Mouse (Mus musculus): ENCODE measurements around the gene Ksr1. TPM values are rescaled to one million over a fixed set of nuclear protein-coding genes. Genes with fewer than 3 reads are reported as not detected.

The Ksr1 gene
- total RNA-seq, 4 experiments from 2014 or later = 5.9 to 8.2 (median 6.5) TPM

- no peak for DNase-seq (ENCODE audit: low spot score)
Measured at GRCm38 (mm10) chr11:79045231-79045630, 101.0 kb downstream of the Ksr1 start.

- DNase-seq (ENCODE audit: low spot score) = no peak
Measured at GRCm38 (mm10) chr11:79044798-79045197, 101.4 kb downstream of the Ksr1 start.

GRCm38 (mm10) chr11:79041908-79042430 is 104.2 kb downstream of the Ksr1 start:
- no peak for DNase-seq (ENCODE audit: low spot score)

GRCm38 (mm10) chr11:79039488-79039887 is 106.7 kb downstream of the Ksr1 start:
- DNase-seq (ENCODE audit: low spot score) = peak; percentile 61

- no peak for DNase-seq (ENCODE audit: low spot score)
Measured at GRCm38 (mm10) chr11:79037555-79037954, 108.7 kb downstream of the Ksr1 start.

- DNase-seq (ENCODE audit: low spot score) = no peak
Measured at GRCm38 (mm10) chr11:79036324-79036723, 109.9 kb downstream of the Ksr1 start.

- DNase-seq (ENCODE audit: low spot score) = no peak
Measured at GRCm38 (mm10) chr11:79033636-79034035, 112.6 kb downstream of the Ksr1 start.

- no peak for DNase-seq (ENCODE audit: low spot score)
Measured at GRCm38 (mm10) chr11:79033021-79033420, 113.2 kb downstream of the Ksr1 start.

- DNase-seq (ENCODE audit: low spot score) = no peak
Measured at GRCm38 (mm10) chr11:79031452-79031746, 114.8 kb downstream of the Ksr1 start.

- peak; percentile 88 for DNase-seq (ENCODE audit: low spot score)
Measured at GRCm38 (mm10) chr11:79030570-79031451, 115.4 kb downstream of the Ksr1 start.

- DNase-seq (ENCODE audit: low spot score) = no peak
Measured at GRCm38 (mm10) chr11:79023751-79024150, 122.5 kb downstream of the Ksr1 start.

- no peak for DNase-seq (ENCODE audit: low spot score)
Measured at GRCm38 (mm10) chr11:79023342-79023741, 122.9 kb downstream of the Ksr1 start.

- DNase-seq (ENCODE audit: low spot score) = no peak
Measured at GRCm38 (mm10) chr11:79022836-79023235, 123.4 kb downstream of the Ksr1 start.

- no peak for DNase-seq (ENCODE audit: low spot score)
Measured at GRCm38 (mm10) chr11:79020535-79021045, 125.6 kb downstream of the Ksr1 start.

GRCm38 (mm10) chr11:79019839-79020534 is 126.2 kb downstream of the Ksr1 start:
- DNase-seq (ENCODE audit: low spot score) = peak; percentile 50

GRCm38 (mm10) chr11:79018954-79019704 is 127.1 kb downstream of the Ksr1 start:
- DNase-seq (ENCODE audit: low spot score) = peak; percentile 79

- no peak for DNase-seq (ENCODE audit: low spot score)
Measured at GRCm38 (mm10) chr11:79017161-79017606, 129.0 kb downstream of the Ksr1 start.

GRCm38 (mm10) chr11:79016236-79016635 is 130.0 kb downstream of the Ksr1 start:
- no peak for DNase-seq (ENCODE audit: low spot score)

GRCm38 (mm10) chr11:79015660-79016215 is 130.5 kb downstream of the Ksr1 start:
- DNase-seq (ENCODE audit: low spot score) = no peak

- DNase-seq (ENCODE audit: low spot score) = no peak
Measured at GRCm38 (mm10) chr11:79014602-79015325, 131.4 kb downstream of the Ksr1 start.

- no peak for DNase-seq (ENCODE audit: low spot score)
Measured at GRCm38 (mm10) chr11:79013806-79014205, 132.4 kb downstream of the Ksr1 start.
